Mouse (Mus musculus): ENCODE results near the gene Olfr5.
A peak's percentile ranks its signal among the peaks of the same experiment; 100 is the strongest.
"Not testable (repeated sequence)": the region's sequence is repeated elsewhere in the genome, so short reads cannot be mapped to it uniquely, and the experiment has no call there.

Gene Olfr5

GRCm38 (mm10) chr7:6486841-6487240 lies at the start of gene Olfr5:
Olfr5 (minus strand) TSS chr7:6486941.
- no peak for DNase-seq

- peak; percentile 1 to 7 for DNase-seq
Observed at GRCm38 (mm10) chr7:6526141-6526540, 39.4 kb upstream of the Olfr5 start.

GRCm38 (mm10) chr7:6525001-6525400 lies 38.3 kb upstream of the Olfr5 start:
- no peak for DNase-seq

GRCm38 (mm10) chr7:6522850-6523249 lies 36.1 kb upstream of the Olfr5 start, which contains the start of gene Olfr1349:
Olfr1349 (minus strand) TSS chr7:6522950.
- no peak for DNase-seq

GRCm38 (mm10) chr7:6521666-6522065 lies 34.9 kb upstream of the Olfr5 start:
- no peak for DNase-seq

GRCm38 (mm10) chr7:6508648-6509047 lies 21.9 kb upstream of the Olfr5 start, which contains the start of gene Olfr1348:
Olfr1348 (minus strand) TSS chr7:6508748.
- DNase-seq = no peak

GRCm38 (mm10) chr7:6499655-6500054 lies 12.9 kb upstream of the Olfr5 start, which contains the start of gene Olfr1347:
Olfr1347 (minus strand) TSS chr7:6499755.
- DNase-seq = no peak

- not testable (repeated sequence) for DNase-seq
Observed at GRCm38 (mm10) chr7:6477633-6478032, 9.1 kb downstream of the Olfr5 start.

- no peak for DNase-seq
Observed at GRCm38 (mm10) chr7:6466951-6467350, 19.8 kb downstream of the Olfr5 start, which contains the start of gene Olfr1346. Olfr1346 (plus strand) TSS chr7:6467101.

- no peak for DNase-seq
Observed at GRCm38 (mm10) chr7:6456399-6456798, 30.3 kb downstream of the Olfr5 start.

GRCm38 (mm10) chr7:6455868-6456267 lies 30.9 kb downstream of the Olfr5 start, which contains the start of gene Olfr1336:
Olfr1336 (plus strand) TSS chr7:6456168.
- no peak for DNase-seq

- no peak for DNase-seq
Observed at GRCm38 (mm10) chr7:6447771-6448170, 39.0 kb downstream of the Olfr5 start.

- no peak for DNase-seq
Observed at GRCm38 (mm10) chr7:6441173-6441572, 45.6 kb downstream of the Olfr5 start.

- no peak for DNase-seq
Observed at GRCm38 (mm10) chr7:6438388-6438787, 48.4 kb downstream of the Olfr5 start, which contains the start of gene Olfr1344. Olfr1344 (plus strand) TSS chr7:6438688.

GRCm38 (mm10) chr7:6430342-6430741 lies 56.4 kb downstream of the Olfr5 start:
- peak; percentile 50 to 57 for DNase-seq

- peak in 1 of 2 experiments; percentile 5 for DNase-seq
Observed at GRCm38 (mm10) chr7:6429381-6429780, 57.4 kb downstream of the Olfr5 start.
